Mouse (Mus musculus): Measurements from ENCODE around the gene Prkar1a. TPM values are rescaled to one million over a fixed set of nuclear protein-coding genes. Genes with fewer than 3 reads are reported as not detected.
A peak's percentile ranks its signal among the peaks of the same experiment; 100 is the strongest.

The Prkar1a gene
- total and polyA plus RNA-seq, 2 experiments from 2014 or later: 163 to 530 TPM

DNA sequence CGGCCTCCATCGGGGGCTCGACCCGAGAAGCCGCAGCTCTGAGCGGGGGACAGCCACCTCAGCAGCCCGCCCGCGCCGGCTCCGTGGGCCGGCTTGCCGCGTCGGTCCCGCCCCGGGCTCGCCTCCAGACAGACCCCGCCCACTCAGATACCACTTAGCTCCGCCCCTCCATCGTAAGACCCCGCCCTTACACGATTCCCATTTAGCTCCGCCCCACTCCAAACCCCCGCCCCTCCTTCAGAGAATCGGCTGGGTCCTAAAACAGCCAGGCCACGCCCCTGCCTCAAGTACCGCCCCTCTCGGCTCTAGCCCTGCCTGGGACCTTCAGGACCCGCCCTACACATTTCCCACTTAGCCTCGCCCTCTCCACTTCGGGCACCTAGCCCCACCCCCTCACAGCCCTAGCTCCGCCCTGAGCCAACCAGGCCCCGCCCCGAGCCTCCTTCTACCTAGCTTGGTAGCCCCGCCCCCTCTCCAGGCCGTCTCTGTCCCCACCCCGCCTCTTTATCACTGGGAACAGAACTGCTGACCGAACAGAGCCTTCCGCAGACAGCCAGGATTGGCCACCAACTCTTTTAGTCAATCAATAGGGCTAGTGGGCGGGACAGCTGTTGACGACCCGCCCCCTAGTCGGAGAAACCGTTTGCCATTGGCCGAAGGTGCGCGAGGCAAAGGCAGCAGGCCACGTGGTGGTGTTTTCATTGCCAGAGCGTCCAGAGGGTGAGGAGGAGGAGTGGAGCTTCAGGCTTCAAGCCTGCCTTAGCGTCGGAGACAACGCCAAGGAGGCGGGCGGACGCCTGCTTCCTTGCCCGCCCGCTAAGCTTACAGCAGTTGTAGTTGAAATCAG is 37.7 kb upstream of the Prkar1a start, which contains the start of gene Wipi1:
Gene Wipi1, minus strand, starts transcription at position 665 of the 847 bp plus-strand sequence.
- H3K4me2 ChIP-seq (ENCODE audit: low read depth, low read length): peak within 1 kb of the TSS; percentile 83
- peak within 1 kb of the TSS; percentile 88 for H3K9ac ChIP-seq (replicated peaks; ENCODE audit: low read depth, low read length)
- H3K4me1 ChIP-seq (ENCODE audit: control insufficient read depth, insufficient read depth): peaks cover 19% of the 10 kb centered on the region
- under 1% methylated on average over 56 of the region's 58 CpGs for WGBS
- 0 out of 2 replicates have a peak, but pooled peaks cover 3% of the 10 kb centered on the region for H3K36me3 ChIP-seq (replicated peaks; ENCODE audit: control insufficient read depth, insufficient read depth, low read length)
- peak; percentile 95 for ATAC-seq (ENCODE audit: insufficient read depth, low read depth)
- no peaks in the 10 kb centered on the region for H3K9me3 ChIP-seq (replicated peaks; ENCODE audit: control insufficient read depth, low read length)
- H3K27ac ChIP-seq (ENCODE audit: low read depth): peak within 1 kb of the TSS; percentile 97
- peak within 1 kb of the TSS; percentile 94 for H3K4me3 ChIP-seq (ENCODE audit: low read depth, low read length)
- TF ChIP-seq EP300 (IDR thresholded peaks at IDR 0.05; ENCODE audit: low read depth) (no peak), CTCF (IDR thresholded peaks at IDR 0.05; ENCODE audit: low read depth) (no peak)
- peak; percentile 100 for DNase-seq (ENCODE audit: low spot score)
- H3K27me3 ChIP-seq (ENCODE audit: control insufficient read depth, insufficient read depth, low read length): no peaks in the 10 kb centered on the region

DNA sequence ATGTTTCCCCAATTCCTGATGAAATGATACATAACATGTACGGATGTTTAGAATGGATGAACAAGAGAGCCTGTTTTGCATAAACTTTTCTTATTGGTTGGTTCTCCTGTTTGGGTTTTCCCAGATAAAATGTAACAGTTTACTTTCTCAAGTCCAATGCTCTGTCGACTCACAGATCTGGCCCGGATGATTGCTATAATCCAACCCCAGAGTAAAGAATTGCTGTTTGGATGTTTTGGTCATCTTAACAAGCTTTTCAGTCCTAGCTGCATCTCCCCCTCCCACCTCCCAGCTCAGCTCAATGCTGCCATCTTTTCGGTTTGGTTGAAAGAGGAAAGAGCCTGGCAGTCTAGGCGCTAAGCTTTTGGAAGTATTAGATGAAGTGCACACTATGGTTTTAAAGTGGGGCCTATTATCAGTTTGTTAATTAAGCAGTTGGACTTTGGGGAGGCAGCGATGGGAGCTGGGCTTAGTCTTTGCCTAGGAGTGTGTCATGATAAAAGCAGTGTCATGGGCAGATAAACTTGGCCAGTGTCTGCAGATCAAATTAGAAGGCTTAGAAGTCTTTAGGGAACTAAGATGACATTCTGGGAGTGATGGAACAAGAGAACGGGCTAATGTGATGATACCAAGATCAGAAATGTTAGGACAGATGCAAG is 36.2 kb upstream of the Prkar1a start:
- H3K27me3 ChIP-seq (ENCODE audit: control insufficient read depth, insufficient read depth, low read length): no peaks in the 10 kb centered on the region
- no peaks in the 10 kb centered on the region for H3K36me3 ChIP-seq (replicated peaks; ENCODE audit: control insufficient read depth, insufficient read depth, low read length)
- no peak overlapping the region for H3K9ac ChIP-seq (replicated peaks; ENCODE audit: low read depth, low read length)
- H3K27ac ChIP-seq (ENCODE audit: low read depth): no peak overlapping the region
- DNase-seq (ENCODE audit: low spot score) (no peak), ATAC-seq (ENCODE audit: insufficient read depth, low read depth) (no peak)
- H3K4me2 ChIP-seq (ENCODE audit: low read depth, low read length): no peak overlapping the region
- TF ChIP-seq EP300 (IDR thresholded peaks at IDR 0.05; ENCODE audit: low read depth) (no peak), CTCF (IDR thresholded peaks at IDR 0.05; ENCODE audit: low read depth) (no peak)
- H3K4me1 ChIP-seq (ENCODE audit: control insufficient read depth, insufficient read depth): peaks cover 23% of the 10 kb centered on the region
- no peaks in the 10 kb centered on the region for H3K9me3 ChIP-seq (replicated peaks; ENCODE audit: control insufficient read depth, low read length)
- H3K4me3 ChIP-seq (ENCODE audit: low read depth, low read length): no peak overlapping the region
- WGBS: 69% methylated on average over 7 of the region's 7 CpGs

DNA sequence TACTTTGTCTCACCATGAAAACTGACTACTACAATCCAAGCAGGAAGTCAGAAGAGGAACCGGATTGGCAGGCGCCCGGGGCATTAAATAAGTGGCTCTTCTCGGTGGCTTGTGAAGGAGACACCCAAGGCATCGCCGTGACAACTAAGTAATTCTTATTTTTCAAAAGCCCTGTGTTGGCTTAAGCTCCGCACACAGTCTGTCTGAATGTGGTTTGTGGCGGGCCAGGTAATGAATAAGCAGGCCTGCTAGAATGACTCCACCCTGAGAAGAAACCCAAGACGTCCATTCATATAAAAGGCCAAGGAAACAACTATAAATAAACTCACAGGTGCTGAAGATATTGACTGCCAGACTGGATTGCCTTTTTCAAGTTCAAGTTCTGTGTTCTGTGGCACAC is 33.9 kb upstream of the Prkar1a start:
- Histone ChIP-seq H3K4me1 (ENCODE audit: control insufficient read depth, insufficient read depth) (peaks cover 12% of the 10 kb centered on the region), H3K4me3 (ENCODE audit: low read depth, low read length) (no peak overlapping the region), H3K27me3 (ENCODE audit: control insufficient read depth, insufficient read depth, low read length) (no peaks in the 10 kb centered on the region), H3K27ac (ENCODE audit: low read depth) (no peak overlapping the region), H3K4me2 (ENCODE audit: low read depth, low read length) (no peak overlapping the region), H3K36me3 (replicated peaks; ENCODE audit: control insufficient read depth, insufficient read depth, low read length) (no peaks in the 10 kb centered on the region), H3K9me3 (replicated peaks; ENCODE audit: control insufficient read depth, low read length) (no peaks in the 10 kb centered on the region), H3K9ac (replicated peaks; ENCODE audit: low read depth, low read length) (no peak overlapping the region)
- TF ChIP-seq EP300 (IDR thresholded peaks at IDR 0.05; ENCODE audit: low read depth) (no peak), CTCF (IDR thresholded peaks at IDR 0.05; ENCODE audit: low read depth) (no peak)
- DNase-seq (ENCODE audit: low spot score) (no peak), ATAC-seq (ENCODE audit: insufficient read depth, low read depth) (no peak)
- 74% methylated on average over 9 of the region's 9 CpGs for WGBS

DNA sequence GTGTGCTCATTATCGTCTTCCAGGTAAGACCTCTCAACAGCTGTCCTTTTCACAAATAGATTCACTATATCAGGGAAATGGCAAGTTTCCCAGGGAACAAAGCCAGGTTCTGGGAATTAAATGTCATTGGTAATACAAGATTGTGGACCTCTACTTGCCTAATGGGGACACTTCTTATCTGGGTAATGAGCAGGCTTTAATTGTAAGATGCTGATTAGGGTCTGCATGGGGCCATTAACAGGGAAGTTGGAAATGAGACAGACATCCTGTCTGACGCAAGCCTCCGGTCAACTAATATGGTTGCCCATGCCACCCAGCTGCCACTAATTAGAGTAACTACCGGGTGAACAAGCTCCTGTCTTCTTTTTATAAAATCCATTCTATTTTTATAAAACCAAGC is 32.9 kb upstream of the Prkar1a start:
- 50% methylated on average over 4 of the region's 4 CpGs for WGBS
- Histone ChIP-seq H3K4me2 (ENCODE audit: low read depth, low read length) (no peak overlapping the region), H3K27ac (ENCODE audit: low read depth) (peak overlapping the region; percentile 16), H3K4me1 (ENCODE audit: control insufficient read depth, insufficient read depth) (peaks cover 9% of the 10 kb centered on the region), H3K27me3 (ENCODE audit: control insufficient read depth, insufficient read depth, low read length) (no peaks in the 10 kb centered on the region), H3K9ac (replicated peaks; ENCODE audit: low read depth, low read length) (no peak overlapping the region), H3K36me3 (replicated peaks; ENCODE audit: control insufficient read depth, insufficient read depth, low read length) (no peaks in the 10 kb centered on the region), H3K4me3 (ENCODE audit: low read depth, low read length) (no peak overlapping the region), H3K9me3 (replicated peaks; ENCODE audit: control insufficient read depth, low read length) (no peaks in the 10 kb centered on the region)
- TF ChIP-seq EP300 (IDR thresholded peaks at IDR 0.05; ENCODE audit: low read depth) (no peak), CTCF (IDR thresholded peaks at IDR 0.05; ENCODE audit: low read depth) (no peak)
- no peak for ATAC-seq (ENCODE audit: insufficient read depth, low read depth)
- no peak for DNase-seq (ENCODE audit: low spot score)

DNA sequence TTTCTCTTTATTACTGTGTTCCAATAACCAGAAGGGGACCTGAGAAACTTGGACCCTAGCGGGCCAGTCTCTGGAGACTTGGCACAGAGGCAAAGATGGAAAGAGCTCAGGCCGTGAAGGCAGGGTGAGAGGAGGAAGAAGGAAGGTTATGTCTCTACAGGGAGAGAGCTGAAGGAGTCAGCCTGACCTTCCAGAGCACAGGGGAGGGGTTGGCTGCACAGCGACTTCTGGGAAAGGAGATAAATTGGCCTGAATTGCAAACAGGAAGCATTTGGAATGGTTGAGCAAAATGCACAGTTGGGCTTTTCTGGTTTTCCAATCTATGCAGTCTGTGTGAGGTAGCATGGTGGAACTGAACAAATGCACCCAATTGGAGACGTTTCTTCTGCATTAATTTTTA is 32.4 kb upstream of the Prkar1a start:
- no peak for TF ChIP-seq CTCF (IDR thresholded peaks at IDR 0.05; ENCODE audit: low read depth)
- TF ChIP-seq EP300 (IDR thresholded peaks at IDR 0.05; ENCODE audit: low read depth): no peak
- peak; percentile 67 for DNase-seq (ENCODE audit: low spot score)
- no peak for ATAC-seq (ENCODE audit: insufficient read depth, low read depth)
- Histone ChIP-seq H3K9ac (replicated peaks; ENCODE audit: low read depth, low read length) (no peak overlapping the region), H3K4me3 (ENCODE audit: low read depth, low read length) (no peak overlapping the region), H3K27me3 (ENCODE audit: control insufficient read depth, insufficient read depth, low read length) (no peaks in the 10 kb centered on the region), H3K4me2 (ENCODE audit: low read depth, low read length) (no peak overlapping the region), H3K9me3 (replicated peaks; ENCODE audit: control insufficient read depth, low read length) (no peaks in the 10 kb centered on the region), H3K4me1 (ENCODE audit: control insufficient read depth, insufficient read depth) (peaks cover 10% of the 10 kb centered on the region), H3K36me3 (replicated peaks; ENCODE audit: control insufficient read depth, insufficient read depth, low read length) (no peaks in the 10 kb centered on the region), H3K27ac (ENCODE audit: low read depth) (peak overlapping the region; percentile 16)
- WGBS: 39% methylated on average over 4 of the region's 4 CpGs
